Mouse (Mus musculus) heart, adult 8-10 months (tissue): ENCODE data around the gene Marveld3. TPM values are rescaled to one million over a fixed set of nuclear protein-coding genes. Genes with fewer than 3 reads are reported as not detected.

Source experiments
- DNase-seq: peaks from one replicate; pipeline ENCODE4 v3.0.0; 2022; ENCODE audit warnings: low spot score
- total RNA-seq, 4 experiments: library from RNA; stranded (reverse); gene quantifications; 2 replicates each; pipeline ENCODE4 v1.2.4; 2022

The Marveld3 gene
- total RNA-seq, 4 experiments from 2014 or later = 0.17 to 0.53 TPM; not detected in 2

DNA sequence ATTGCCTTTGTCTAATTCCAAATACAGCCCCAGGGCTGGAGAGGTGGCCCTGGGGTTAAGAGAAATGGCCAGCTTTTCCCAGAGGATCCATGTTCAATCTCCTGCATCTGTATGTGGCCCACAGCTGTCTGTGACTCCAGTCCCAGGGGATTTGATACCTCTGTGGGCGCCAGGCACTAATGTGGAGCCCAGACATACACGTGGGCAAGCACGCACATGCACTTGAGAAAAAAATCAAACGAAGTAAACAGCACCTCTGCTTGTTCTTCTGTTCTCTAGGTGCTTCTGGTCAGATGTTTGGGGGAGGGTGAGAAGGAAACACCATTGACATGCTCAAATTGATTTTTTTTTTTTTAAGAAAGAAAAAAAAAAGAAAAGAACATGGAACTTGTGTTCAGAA, 2.1 kb upstream of the Marveld3 start:
- DNase-seq = no peak

- no peak for DNase-seq
Measured at GRCm38 (mm10) chr8:109963421-109963820, 1.4 kb upstream of the Marveld3 start.

DNA sequence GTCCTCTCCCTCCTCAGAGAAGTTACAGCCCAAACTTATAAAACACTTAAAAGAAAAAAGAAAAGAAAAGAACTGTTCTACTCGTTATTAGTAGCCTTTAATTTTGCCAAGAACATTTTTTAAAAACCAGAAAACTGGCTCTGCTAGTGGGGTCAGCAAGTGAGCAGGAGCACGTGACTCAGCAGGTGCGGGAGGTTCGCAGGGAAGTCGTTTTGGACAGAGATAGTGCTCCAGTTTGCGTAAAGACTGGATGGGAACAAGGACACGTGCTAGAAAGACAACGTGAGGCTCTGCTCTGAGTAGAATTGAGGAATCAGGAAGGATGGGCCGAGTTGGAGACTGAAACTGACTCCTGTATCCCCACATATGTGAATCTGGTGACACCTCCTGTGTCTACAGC, 893 bp upstream of the Marveld3 start:
- DNase-seq = no peak

DNA sequence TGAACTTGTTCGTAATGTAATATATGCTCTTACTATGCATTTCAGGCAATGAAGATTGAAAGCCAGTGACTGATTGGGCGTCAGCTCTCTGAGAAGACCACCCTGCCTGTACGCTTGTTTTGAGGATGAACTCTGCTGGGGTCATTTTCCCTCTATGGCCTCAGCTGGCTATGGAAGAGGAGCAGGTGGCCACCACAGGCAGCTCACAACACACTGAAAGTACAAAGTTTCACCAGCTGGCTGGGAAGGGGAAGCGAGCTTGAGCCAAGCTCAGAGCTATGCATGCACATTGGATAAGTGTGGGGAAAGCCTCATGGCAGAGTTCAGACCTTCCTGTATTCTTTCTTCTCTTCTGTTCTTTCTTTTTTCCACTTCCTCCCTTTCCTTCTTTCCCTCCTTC, 2.9 kb downstream of the Marveld3 start:
- DNase-seq = no peak

DNA sequence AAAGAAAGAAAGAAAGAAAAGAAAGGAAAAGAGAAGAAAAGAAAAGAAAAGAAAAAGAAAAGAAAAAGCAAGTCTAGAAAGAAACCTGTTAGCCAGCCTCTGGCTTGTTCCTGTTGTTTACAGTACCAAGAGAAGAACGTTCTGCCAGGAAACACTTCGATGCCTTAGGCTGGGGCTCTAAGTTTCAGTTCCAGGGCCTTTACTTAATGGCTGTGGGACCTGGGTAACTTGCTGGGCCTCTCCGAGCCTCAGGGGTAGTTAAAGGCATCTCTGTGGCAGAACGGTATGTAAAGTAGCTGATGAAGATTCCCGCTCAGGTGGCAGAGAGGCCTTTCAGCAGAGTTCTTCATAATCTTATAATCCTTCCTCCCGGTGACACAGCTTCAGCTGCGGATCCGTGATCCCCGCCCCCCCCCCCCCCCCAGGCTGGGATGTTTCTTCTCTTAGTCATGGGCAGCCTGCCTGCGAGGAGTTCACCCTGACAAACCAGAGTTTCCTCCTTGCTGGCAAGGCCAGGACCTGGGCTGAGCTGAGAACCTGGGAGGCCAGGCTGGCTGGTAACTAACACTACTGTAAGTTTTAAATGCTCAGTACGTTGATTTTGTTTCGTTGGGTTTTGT, 3.9 kb downstream of the Marveld3 start:
- no peak for DNase-seq

DNA sequence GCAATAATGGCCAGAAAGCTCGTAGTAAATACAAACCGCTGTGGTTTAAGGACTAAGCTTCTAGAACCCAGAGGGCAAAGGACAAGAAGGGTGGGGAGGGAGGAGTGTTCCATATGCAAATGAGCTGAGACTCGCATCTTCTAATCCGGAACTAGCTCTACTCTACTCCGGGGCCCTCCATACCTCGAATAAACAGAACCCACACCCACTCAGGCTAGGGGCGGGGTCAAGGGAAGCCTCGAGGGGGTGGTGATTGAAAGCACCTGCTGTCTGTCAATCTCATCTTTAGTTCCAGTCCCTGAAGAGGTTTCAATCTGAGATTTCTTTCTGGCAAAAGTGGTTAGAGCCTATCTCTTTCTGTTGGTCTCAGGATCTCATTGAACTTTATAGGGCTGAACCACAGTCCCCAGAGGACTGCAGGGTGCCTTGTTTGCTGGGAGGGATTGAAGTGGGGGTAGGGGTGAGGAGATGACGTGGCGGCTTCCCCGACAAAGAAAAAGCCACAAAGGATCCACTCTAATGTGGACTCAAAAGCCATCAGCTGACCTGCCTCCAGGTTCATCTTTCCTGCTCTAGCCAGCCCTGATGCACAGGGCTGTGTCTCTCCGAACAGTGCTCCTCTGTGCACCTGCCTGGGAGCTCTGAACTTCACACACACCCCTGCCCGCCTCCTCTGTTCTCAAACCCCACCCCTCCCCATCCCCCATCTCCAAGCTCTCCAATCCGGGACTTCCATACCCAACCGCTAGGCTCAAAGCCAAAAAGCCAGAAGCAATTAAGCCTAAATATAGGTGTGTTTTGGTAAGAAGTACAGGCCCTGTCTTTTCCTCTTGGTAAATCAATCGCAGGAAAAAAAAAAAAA, 4.6 kb downstream of the Marveld3 start:
- DNase-seq = no peak

- no peak for DNase-seq
Measured at GRCm38 (mm10) chr8:109954486-109954948, 7.5 kb downstream of the Marveld3 start.

DNA sequence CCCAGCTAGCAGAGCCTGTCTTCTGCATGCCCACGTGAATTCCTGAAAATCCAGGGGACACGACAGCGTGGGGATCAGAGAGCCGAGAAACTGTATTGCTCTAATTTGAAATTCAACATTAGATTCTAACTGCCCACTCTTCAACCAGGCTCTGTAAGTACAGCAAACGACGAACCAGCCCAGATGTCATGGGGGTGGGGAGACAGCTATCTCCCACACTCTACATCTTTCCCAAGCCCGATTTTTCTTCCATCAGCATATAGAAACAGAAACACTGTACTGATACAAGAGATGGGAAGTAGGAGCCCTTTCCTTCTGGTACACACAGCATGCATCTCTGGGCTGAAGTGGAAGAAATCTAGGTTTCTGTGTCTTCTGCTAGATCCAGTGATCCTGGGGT, 9.8 kb downstream of the Marveld3 start:
- no peak for DNase-seq

DNA sequence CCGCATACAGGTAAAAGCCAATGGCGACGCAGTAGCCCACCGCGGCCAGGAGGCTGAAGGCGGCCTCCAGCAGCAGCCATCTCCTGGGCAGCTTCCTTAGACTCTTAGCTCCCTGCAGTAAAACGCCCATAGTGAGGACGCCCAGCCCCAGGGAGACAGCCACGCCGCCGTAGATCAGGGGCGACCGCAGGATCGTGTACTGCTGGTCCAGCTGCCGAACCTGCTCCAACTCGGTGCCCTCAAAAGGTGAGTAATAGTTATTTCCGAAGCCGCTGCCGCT, 13.8 kb downstream of the Marveld3 start:
- DNase-seq = no peak

GRCm38 (mm10) chr8:109947447-109948284, 14.3 kb downstream of the Marveld3 start:
- no peak for DNase-seq

DNA sequence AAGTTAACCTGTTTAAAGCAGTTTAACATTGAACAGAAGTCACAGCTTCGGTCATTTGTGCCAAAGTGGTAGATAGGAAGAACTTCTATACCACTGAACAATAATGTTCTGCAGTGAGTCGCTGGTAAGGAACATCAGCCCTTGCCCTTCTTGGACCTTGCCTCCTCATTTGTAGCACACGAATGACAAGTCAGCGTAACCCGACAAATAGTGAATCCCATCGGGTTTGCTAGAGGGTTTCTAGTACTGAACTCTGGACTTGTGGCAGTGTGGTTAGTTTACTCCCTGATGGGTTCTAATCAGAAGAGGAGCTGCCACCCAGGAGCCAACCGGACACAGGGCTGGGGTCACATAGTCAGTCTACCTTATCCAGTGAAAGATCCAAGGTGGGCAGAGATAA, 15.7 kb downstream of the Marveld3 start:
- DNase-seq = no peak

DNA sequence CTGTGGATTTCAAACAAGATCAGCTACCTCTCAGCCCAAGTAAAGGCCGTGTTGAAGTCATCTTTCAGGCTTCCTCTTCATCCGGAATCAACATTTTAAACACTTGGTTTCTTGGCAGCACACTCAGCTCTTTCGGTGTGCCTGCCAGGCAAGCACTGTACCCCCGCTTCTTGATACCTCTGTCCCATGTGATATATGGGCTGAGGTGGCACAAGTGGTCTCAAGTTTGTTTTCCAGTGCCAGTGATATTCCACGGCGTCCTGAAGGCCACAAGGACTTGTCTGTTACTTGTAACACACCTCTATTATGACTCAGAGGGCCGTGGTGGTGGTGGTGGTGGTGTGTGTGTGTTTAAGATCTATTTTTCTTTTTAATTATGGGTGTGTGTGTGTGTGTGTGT, 16.3 kb downstream of the Marveld3 start:
- DNase-seq = no peak

DNA sequence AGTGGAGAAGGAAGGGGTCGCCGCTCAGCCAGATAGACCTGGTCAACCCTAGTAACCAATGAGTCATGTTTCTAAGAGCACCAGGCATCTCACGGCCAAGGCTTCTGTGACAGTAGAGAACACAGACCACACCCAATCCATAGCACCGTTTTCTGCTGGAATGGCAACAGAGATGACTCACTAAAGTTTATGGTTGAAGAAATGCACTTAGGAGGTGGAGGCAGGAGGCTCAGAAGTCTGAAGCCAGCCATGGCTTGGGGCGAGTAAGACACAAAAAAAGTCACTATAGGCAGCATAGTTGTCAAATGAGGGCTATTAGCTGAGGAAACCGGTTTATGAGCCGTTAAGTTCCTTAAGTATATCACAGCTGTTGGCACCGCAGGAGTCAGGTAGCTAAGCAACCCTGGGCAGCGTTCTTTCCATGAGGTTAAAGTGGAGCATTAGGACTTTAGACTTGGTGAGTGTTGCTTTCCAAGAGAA, 16.8 kb downstream of the Marveld3 start:
- DNase-seq = no peak

DNA sequence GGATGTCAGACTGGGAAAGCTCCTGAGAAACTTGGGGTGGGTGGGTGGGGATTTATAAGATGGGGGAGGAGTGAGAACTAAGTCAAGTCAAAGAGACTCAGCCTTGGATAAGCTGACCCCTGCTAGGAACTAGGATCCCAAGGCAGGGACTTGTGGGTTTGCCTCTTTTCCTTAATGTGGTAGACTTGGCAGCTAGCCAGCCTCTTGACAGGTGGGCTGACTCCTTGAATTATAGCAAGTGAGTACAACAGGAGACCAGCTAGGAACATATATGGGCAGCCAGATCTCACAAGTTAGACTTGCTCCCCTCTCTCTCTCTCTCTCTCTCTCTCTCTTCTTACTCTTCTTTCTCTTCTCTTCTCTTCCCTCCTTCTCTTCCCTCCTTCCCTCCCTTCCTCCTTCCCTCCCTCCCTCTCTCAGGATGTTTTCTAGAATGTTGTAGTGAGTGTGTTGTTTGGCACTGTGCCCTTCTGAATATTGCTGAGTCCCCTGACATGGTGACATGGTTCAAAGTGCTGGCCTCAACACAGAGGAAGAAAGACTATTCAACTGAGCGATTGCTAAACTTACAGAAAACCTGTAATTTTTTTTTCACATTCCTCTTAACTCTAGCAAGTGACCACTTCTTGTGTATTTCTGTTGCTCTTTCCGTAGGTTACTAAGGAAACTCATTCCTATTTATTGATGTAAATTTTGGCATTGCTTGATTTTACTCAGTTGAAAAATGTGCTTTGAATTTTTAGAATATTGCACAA, 20.2 kb downstream of the Marveld3 start:
- no peak for DNase-seq

DNA sequence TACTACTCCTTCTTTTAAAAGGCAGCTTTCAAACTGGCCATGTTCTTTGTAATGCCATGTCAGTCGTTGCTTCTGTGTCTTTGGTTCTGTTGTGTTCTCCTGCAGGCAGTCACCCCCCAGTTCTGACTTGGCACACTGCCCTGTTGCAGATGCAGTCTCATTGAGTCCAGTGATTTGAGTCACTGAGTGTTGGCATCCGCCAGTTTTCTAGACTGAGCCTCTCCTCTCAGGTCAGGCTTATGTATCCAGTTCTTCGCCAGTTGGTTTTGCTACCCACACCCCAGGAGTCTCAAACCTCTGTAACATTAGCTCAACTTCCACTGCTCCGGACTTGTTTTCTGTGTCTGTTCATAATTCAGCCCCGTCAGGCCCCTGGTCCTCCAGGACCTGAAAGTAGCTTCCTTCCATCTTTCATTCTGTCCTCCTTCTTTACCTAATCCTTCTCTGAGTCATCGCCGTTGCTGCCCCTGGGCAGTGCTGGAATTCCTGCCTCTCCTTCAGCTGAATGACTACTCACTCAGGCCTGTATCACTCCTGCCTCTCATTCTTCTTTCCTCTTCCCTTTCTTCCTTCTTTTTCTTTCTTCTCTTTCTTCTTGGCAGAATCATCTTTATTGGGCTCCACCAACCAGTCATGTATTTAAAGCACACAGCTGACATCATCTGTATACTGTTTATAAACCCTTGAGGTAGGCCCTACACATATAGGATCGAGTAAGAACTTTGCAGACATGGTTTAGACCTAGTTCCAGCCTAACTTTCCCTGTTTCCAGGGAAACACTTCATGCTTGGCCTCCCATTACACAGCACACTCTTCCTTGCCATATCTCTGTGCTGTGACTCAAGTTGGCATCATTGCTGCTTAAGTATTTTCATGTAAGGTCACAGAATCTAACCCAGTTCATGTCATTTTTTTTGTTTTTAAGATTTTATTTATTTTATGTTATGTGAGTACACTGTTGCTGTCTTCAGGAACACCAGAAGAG, 41.3 kb downstream of the Marveld3 start:
- DNase-seq = no peak

DNA sequence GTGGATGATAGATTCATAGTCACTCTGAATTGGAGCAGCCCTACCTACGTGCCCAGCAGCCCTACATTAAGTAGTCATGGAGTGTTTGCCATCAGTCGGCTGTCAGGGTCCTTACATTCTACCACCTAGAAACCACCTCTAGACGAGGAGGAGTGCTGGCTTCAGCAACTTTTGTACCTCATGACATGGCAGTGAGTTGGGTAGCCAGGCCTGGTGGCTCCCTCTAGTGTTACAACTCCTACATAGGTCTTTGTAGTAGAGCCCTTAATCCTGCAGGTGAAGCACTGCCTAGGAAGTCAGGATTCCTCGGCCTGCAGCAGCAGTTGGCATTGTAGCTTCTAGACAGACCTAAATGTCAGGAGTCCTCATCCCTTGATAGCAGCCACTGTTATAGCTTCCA, 44.7 kb downstream of the Marveld3 start:
- peak; percentile 35 for DNase-seq

DNA sequence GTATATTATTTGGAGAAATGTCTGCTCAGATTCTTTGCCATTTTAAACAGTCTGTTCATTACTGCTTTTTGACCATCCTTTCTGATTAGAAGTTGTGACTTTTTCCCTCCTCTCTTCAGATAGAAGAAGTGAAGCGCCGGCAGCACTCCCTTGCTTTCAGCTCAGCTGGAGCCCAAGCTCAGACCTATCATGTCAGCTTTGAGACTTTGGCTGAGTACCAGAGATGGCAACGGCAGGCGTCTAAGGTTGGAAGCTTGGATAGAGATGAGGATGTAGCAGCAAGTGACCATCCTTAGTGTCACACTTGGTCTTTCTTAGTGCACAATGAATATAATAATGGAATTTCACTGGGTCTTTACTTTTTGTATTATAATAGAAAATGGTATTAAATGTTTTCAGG, 54.6 kb downstream of the Marveld3 start:
- DNase-seq = no peak

GRCm38 (mm10) chr8:109906907-109907306, 55.1 kb downstream of the Marveld3 start:
- DNase-seq = no peak

GRCm38 (mm10) chr8:109904928-109905668, 56.9 kb downstream of the Marveld3 start:
- no peak for DNase-seq
